Mouse (Mus musculus): Measurements from ENCODE around the gene Prr19. TPM values are rescaled to one million over a fixed set of nuclear protein-coding genes. Genes with fewer than 3 reads are reported as not detected.

The Prr19 gene
- polyA plus RNA-seq, 1 experiment, result 0.08 TPM

DNA sequence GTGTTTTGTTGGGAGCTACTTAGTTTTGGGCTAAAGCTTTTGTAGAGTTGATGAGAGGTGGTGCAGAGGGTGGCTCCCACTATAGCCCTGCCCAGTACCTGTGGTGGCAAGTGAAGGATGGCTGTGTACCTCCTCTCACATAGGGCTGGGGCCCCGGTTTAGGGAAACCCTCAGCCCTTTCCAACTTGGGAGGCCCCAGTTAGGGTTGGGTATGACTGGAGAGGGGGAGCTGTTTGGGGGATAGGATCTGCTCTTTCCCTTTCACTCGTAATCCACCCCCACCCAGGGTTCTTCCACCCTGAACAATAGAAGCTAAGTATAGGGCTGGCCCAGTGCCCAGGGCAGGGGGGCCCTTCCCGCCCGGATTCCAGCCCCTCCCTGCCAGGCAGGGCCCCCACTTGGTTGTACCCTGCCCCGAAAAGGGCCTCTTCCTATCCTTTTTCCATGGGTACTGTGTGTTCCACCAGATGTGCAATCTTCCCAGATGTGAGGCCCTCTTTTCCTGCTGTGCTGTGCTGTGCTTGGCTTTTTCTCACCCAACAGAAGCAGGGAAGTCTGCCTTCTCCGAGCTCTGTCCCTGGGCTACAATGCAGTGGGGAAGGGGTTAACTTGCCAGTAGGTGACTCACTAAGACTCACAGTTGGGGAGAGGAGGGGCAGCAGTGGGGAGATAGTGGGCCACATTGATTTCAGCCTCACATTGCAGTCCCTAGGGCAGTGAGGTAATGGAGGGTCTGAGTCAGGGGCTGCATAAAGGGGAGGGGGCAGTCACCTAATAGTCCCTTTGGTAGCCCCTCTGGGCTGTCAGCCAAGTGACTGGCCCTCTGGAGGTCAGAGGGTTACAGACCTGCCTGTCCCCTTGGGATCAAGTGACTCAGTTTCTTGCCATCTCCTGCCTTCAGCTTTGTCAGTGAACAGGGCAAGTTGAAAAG lies 21.1 kb upstream of the Prr19 start:
- TF ChIP-seq POLR2A (IDR thresholded peaks at IDR 0.05; ENCODE audit: control insufficient read depth, extremely low read depth, insufficient read depth, low read length, poor library complexity) (no peak), CTCF (IDR thresholded peaks at IDR 0.05; ENCODE audit: borderline replicate concordance, control insufficient read depth, extremely low read depth, insufficient read depth, low read length, poor library complexity) (no peak)
- H3K4me1 ChIP-seq (replicated peaks; ENCODE audit: control insufficient read depth, insufficient read depth, low read length), result peaks cover 59% of the 10 kb centered on the region
- peak overlapping the region; percentile 24; the same call in 1 of the 2 replicates for H3K27ac ChIP-seq (ENCODE audit: control insufficient read depth, insufficient read depth, low read length)
- peak overlapping the region; percentile 58 for H3K4me3 ChIP-seq (ENCODE audit: control insufficient read depth, insufficient read depth, low read length)
- peaks cover under 1% of the 10 kb centered on the region for H3K36me3 ChIP-seq (ENCODE audit: control insufficient read depth, insufficient read depth, low read length)
- peak; percentile 17 for DNase-seq
- H3K27me3 ChIP-seq (ENCODE audit: control insufficient read depth, insufficient read depth, low read length), result no peaks in the 10 kb centered on the region
- WGBS, result 22% methylated on average over 6 of the region's 6 CpGs

DNA sequence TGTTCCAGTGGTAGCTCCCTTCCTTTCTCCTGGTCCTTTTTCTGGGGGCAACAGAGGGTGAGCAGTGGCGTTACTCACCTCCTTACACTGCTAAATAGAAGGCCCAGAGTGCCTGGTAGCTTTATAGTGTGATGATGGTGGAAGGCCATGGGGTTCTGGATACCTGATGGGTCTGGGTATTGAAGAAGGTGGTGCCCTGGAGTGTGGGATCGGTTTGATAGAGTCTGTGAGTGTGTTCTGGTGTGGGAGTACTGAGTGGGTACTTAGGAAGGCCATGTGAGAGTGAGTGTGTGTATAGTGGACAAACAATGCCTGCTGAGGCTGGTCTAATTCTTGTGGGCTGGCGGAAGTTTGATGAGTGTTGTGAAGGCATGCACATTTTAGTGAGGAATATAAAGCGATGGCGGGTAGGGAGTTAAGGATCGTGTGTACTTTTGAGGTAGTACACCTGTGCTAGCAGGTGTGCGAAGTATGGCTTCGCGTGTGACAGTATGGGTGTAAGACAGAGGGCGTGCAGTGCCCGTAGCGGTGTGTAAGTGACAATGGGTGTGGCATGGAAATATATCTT lies 20.0 kb upstream of the Prr19 start:
- Histone ChIP-seq H3K36me3 (ENCODE audit: control insufficient read depth, insufficient read depth, low read length) (peaks cover 12% of the 10 kb centered on the region), H3K27me3 (ENCODE audit: control insufficient read depth, insufficient read depth, low read length) (no peaks in the 10 kb centered on the region), H3K4me3 (ENCODE audit: control insufficient read depth, insufficient read depth, low read length) (peak overlapping the region; percentile 24), H3K27ac (ENCODE audit: control insufficient read depth, insufficient read depth, low read length) (peak overlapping the region; percentile 16), H3K4me1 (replicated peaks; ENCODE audit: control insufficient read depth, insufficient read depth, low read length) (peaks cover 49% of the 10 kb centered on the region)
- DNase-seq, result no peak
- TF ChIP-seq CTCF (IDR thresholded peaks at IDR 0.05; ENCODE audit: borderline replicate concordance, control insufficient read depth, extremely low read depth, insufficient read depth, low read length, poor library complexity) (no peak), POLR2A (IDR thresholded peaks at IDR 0.05; ENCODE audit: control insufficient read depth, extremely low read depth, insufficient read depth, low read length, poor library complexity) (no peak)
- 28% methylated on average over 12 of the region's 12 CpGs for WGBS

DNA sequence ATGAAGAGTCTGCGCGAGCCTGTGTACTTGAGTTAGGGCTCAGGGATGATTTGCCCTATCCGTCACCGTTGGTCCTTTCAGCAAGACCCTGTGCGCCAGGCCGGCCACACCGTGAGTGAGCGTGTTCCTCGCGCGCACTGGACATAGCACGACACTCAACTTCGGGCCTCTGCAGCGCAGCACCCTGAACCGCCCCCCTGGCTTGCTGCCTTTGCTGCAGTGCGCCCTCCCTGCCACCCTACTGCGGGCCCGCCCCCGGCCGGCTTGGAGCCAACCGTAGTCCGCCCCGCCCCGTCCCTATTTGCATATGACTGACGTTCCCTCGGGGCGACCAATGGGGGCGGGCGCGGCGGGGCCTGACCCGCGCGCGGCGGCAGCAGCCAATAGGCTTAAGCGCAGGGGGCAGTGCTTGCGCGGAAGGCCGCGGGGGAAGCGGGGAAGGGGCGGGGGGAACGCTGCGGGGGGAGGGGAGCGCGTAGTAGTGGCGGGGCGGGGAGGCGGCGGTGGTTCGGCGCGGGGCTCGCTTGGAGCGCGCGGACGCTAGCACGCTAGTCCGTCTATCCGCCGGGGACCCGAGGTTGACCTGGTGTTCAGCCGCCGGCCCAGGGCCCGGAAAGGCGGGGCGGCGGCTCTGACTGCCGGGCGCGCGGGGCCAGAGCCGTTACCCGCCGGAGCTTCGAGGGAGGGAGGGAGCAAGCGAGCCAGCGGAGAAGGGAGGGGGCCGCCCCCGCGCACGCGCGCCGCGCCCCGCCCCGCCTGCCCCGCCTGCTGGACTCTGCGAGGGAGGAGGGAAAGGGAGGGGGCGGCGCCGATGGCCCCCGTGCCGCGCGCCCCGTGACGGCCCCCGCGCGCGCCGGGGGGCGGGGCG lies 19.2 kb upstream of the Prr19 start:
- WGBS, result under 1% methylated on average over 98 of the region's 108 CpGs
- H3K4me3 ChIP-seq (ENCODE audit: control insufficient read depth, insufficient read depth, low read length), result peak overlapping the region; percentile 64
- no peaks in the 10 kb centered on the region for H3K27me3 ChIP-seq (ENCODE audit: control insufficient read depth, insufficient read depth, low read length)
- H3K27ac ChIP-seq (ENCODE audit: control insufficient read depth, insufficient read depth, low read length), result peak overlapping the region; percentile 16; the same call in 1 of the 2 replicates
- TF ChIP-seq POLR2A (IDR thresholded peaks at IDR 0.05; ENCODE audit: control insufficient read depth, extremely low read depth, insufficient read depth, low read length, poor library complexity), result peak; percentile 55
- peak; percentile 50; the same call in 1 of the 2 replicates for TF ChIP-seq CTCF (IDR thresholded peaks at IDR 0.05; ENCODE audit: borderline replicate concordance, control insufficient read depth, extremely low read depth, insufficient read depth, low read length, poor library complexity)
- peaks cover 19% of the 10 kb centered on the region for H3K36me3 ChIP-seq (ENCODE audit: control insufficient read depth, insufficient read depth, low read length)
- peak; percentile 98 for DNase-seq
- peaks cover 46% of the 10 kb centered on the region for H3K4me1 ChIP-seq (replicated peaks; ENCODE audit: control insufficient read depth, insufficient read depth, low read length)

GRCm38 (mm10) chr7:25282731-25283211 lies 18.4 kb upstream of the Prr19 start:
- no peaks in the 10 kb centered on the region for H3K27me3 ChIP-seq (ENCODE audit: control insufficient read depth, insufficient read depth, low read length)
- H3K36me3 ChIP-seq (ENCODE audit: control insufficient read depth, insufficient read depth, low read length), result peaks cover 27% of the 10 kb centered on the region
- H3K4me1 ChIP-seq (replicated peaks; ENCODE audit: control insufficient read depth, insufficient read depth, low read length), result peaks cover 40% of the 10 kb centered on the region
- TF ChIP-seq CTCF (IDR thresholded peaks at IDR 0.05; ENCODE audit: borderline replicate concordance, control insufficient read depth, extremely low read depth, insufficient read depth, low read length, poor library complexity) (no peak), POLR2A (IDR thresholded peaks at IDR 0.05; ENCODE audit: control insufficient read depth, extremely low read depth, insufficient read depth, low read length, poor library complexity) (no peak)
- DNase-seq, result peak; percentile 47
- H3K27ac ChIP-seq (ENCODE audit: control insufficient read depth, insufficient read depth, low read length), result peak overlapping the region; percentile 14; the same call in 1 of the 2 replicates
- under 1% methylated on average over 29 of the region's 36 CpGs for WGBS
- peak overlapping the region; percentile 58 for H3K4me3 ChIP-seq (ENCODE audit: control insufficient read depth, insufficient read depth, low read length)

DNA sequence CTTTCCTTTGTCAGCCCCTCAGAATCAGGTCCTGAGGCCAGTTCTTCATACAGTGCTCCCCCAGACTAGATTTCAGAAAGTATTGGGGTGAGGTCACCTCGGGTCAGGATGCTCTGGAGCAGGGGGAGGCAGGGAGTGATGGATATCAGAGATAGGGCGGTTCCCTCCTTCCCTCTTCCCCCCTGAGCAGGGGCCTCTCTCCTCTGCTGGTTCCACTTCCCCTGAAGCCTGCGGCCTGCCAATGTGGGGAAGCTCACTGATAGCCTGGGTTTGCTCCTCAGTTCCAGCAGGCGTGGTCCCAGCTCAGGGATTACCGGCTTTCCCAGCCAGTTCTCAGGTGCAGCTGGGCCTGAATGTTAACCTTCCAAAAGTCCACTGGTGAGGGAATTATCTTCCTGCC lies 17.6 kb upstream of the Prr19 start:
- Histone ChIP-seq H3K27ac (ENCODE audit: control insufficient read depth, insufficient read depth, low read length) (no peak overlapping the region), H3K4me1 (replicated peaks; ENCODE audit: control insufficient read depth, insufficient read depth, low read length) (peaks cover 40% of the 10 kb centered on the region), H3K4me3 (ENCODE audit: control insufficient read depth, insufficient read depth, low read length) (peak overlapping the region; percentile 58), H3K36me3 (ENCODE audit: control insufficient read depth, insufficient read depth, low read length) (peaks cover 36% of the 10 kb centered on the region), H3K27me3 (ENCODE audit: control insufficient read depth, insufficient read depth, low read length) (no peaks in the 10 kb centered on the region)
- WGBS, result 23% methylated on average over 5 of the region's 5 CpGs
- TF ChIP-seq POLR2A (IDR thresholded peaks at IDR 0.05; ENCODE audit: control insufficient read depth, extremely low read depth, insufficient read depth, low read length, poor library complexity) (no peak), CTCF (IDR thresholded peaks at IDR 0.05; ENCODE audit: borderline replicate concordance, control insufficient read depth, extremely low read depth, insufficient read depth, low read length, poor library complexity) (no peak)
- no peak for DNase-seq
